Mouse (Mus musculus) CD8-positive naive resting alpha-beta T cell, adult 2 months (primary cell): ENCODE results near the gene Tbx6.
A peak's percentile ranks its signal among the peaks of the same experiment; 100 is the strongest.

Source experiments
- DNase-seq, 2 experiments: peaks; one replicate each; pipeline ENCODE4 v3.0.0; 2022; ENCODE audit warnings: low read depth in 2 of 2, low spot score in 2 of 2

Tbx6 gene

DNA sequence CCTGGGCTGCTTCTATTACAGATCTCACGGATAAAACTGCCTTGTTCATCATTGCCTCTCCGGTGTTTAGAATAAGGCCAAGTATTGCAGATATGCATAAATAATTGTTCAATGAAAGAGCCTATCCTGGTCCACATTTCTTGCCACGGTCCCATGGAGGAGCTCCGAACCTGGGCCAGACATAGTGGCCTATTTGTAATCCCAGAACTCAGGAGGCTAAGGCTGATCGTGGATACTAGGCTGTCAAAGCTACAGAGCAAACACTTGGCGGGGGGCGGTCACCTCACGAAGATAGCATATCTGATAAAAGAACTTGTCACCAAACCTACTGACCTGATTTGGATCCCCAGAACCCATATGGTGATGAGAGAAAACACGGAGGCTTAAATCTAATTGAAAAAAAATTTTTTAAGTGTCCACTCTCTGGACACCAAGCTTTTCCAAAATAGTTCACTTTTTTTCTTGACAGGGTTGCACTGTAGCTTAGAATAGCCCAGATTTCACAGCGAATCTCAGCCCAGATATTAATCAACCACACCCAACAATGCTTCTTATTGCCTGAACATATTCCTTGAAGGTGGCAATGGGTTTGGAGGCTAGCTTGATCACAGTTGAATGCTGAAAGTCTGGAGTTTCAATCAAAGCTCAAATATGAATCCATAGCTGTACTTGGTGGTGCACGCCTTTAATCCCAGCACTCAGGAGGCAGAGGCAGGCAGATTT, 11.6 kb downstream of the Tbx6 start:
- DNase-seq: no peak

DNA sequence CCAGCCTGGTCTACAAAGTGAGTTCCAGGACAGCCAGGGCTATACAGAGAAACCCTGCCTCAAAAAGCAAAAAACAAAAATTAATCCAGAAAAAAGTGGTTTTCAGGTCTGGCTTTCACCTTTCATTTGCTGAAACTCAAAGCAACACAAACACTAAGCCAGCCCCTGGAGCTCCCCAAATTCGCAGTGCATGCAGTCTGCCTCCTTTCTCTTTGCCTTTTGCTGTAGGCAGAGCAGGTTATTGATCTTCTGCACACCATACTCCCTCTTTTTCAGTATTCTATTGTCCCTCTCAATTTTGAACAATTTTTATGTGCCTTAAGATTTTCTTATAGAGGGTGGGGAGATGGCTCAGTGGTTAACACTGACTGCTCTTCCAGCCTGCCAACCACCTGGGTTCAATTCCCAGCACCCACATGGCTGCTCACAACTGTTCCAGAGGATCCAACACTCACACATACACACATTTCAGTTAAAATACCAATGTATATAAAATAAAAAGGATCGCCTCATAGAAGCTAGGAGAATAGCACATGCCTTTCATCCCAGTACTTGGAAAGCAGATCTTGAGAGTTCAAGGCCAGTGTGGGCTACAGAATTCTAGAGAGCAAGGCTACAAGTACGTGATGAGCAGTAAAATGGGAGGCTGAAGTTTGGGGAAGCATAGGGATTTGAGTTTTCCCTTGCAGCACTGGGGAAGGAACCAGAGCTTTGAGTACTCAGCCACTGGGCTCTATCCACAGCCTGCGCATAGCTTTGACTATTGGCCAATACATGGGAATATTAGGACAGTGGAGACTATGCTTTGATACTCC, 12.4 kb downstream of the Tbx6 start:
- no peak for DNase-seq

DNA sequence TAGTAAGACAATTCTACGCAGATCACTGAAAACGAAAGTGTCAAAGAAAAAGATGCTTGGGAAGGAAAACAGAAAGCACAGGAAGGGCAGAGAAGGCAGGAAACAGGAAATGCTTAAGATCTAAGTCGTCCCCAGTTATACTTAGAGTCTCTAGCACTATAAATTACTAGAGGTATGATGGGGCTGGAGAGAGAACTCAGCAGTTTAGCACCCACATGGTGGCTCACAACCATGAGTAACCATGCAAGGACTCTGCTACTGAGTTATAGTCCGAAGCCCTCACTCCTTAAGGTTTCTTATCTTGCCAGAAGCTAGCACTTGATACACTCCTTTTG, 13.0 kb downstream of the Tbx6 start:
- DNase-seq: no peak

- no peak for DNase-seq
Measured at GRCm38 (mm10) chr7:126795387-126796317, 14.4 kb downstream of the Tbx6 start.

DNA sequence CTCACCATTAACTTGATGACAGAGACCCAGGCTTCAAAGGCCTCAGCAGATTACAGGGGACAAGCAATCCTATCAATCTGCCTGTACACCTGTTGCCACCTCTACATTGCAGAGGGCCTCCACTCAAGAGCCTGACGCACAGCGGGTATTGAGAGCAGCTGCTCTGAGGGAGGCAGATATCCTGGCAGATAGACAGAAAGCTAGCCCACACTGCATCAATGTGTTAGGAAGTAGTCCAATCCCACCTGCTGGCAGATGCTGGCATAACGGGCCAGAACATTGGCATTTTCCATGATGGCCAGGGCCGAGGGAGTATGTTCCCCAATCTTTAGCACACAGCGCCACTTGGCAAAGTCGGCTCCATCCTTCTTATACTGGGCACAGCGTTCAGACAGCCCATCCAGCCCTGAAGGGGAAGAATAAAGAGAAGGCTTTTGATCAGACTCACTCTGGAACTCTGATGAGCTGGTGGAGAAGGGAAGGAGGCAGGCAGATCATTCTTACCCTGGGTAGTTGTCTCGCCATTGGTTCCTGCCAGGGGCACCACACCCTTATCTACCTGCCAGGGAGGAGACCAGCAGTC, 15.2 kb downstream of the Tbx6 start:
- DNase-seq: peak in 1 of 2 experiments; percentile 44

DNA sequence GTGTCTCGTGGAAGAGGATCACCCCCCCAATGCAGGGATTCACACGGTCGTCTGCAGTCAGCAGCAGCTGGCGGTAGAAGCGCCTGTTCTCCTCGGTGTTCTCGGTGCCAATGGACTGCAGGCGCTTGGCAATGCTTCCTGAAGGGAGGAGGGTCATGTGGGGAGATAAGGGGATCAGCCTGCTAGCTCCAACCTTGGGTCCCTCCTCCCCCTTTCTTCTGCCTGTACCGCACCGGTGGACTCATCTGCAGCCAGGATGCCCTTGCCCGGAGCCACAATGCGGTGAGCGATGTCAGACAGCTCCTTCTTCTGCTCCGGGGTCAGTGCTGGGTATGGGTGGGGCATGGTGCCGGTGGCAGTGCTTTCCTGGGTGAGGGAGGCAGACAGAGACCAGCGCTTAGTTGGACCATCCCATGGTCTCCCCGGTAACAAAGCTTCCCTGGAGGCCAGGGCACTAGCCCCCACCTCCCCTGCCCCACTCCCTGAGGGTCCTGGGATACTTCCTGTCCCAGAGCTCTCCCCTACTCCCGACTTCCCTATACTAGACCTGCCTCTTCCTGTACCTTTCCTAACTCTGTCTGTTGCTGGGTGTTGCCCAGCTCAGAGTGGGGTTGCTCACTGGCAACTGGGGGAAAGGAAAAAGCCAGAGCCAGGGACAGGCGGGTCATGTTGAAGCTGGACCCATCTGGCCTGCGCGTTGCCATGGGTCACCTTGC, 16.3 kb downstream of the Tbx6 start, which contains the start of gene Fam57b:
Gene Fam57b, plus strand, starts transcription at position 258 of the 716 bp plus-strand sequence.
- no peak for DNase-seq

DNA sequence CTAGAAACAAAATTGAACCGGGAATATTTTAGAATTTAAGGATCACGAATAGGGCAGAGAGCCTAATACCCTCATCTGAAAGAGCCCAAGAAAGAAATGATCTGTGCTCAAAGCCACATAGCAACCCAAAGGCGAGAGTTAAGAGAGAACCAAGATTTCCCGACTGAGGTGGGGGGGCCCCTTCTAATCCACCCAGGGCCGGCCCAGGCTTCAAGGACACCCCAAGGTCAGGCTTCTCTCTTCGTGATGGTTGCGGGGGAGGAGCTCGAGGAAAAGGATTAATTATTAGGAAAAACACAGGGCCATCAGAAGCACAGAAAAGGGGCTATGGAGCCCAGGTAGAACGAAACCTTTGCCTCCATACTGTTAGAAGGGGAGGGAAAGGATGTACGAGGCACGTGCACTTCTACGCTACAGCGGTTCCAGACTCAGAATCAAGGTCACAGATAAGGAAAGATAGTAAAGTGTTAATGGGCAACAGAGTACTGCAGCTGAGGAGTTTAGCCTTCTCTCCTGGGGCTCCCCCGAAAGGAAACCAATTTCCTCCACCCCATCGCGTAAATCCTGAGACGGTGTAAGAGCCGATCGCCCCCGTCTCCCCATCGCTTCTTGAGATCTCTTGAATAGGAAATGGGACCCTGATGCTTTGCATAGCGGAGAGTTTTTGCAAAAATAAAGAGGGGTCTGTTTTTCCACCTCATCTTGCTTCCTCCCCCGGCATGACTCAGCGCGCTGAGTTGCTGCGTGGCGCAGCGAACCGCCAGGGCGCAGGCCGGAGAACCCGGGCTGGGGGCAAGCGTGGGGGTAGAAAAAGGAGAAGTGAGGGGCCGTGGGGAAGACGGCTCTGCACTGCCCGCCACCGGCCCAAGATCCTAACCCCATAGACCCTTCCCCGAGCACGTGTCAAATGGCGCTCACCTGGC, 17.1 kb downstream of the Tbx6 start:
- DNase-seq: peak in 1 of 2 experiments; percentile 31

GRCm38 (mm10) chr7:126799050-126799467, 17.8 kb downstream of the Tbx6 start:
- peak; percentile 92 to 94 for DNase-seq

GRCm38 (mm10) chr7:126799468-126800268, 18.4 kb downstream of the Tbx6 start:
- DNase-seq: no peak

GRCm38 (mm10) chr7:126800269-126801056, 19.2 kb downstream of the Tbx6 start:
- no peak for DNase-seq

DNA sequence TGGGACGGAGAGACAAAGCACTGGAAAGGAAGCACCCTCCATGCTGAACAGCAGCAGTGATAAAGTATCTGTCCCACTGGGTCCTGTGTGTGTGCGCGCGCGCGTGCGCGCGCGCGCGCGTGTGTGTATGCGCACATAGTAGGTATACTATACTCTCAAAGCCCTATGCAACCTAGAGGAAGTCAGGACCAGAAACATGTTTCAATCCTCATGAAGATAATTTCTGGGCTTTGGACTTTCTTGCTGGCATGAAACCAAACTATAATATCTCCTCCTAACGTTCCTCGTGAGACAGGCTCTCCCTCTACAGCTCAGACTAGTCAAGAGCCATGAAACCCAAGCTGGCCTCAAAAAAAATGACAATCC, 19.8 kb downstream of the Tbx6 start:
- DNase-seq: no peak

DNA sequence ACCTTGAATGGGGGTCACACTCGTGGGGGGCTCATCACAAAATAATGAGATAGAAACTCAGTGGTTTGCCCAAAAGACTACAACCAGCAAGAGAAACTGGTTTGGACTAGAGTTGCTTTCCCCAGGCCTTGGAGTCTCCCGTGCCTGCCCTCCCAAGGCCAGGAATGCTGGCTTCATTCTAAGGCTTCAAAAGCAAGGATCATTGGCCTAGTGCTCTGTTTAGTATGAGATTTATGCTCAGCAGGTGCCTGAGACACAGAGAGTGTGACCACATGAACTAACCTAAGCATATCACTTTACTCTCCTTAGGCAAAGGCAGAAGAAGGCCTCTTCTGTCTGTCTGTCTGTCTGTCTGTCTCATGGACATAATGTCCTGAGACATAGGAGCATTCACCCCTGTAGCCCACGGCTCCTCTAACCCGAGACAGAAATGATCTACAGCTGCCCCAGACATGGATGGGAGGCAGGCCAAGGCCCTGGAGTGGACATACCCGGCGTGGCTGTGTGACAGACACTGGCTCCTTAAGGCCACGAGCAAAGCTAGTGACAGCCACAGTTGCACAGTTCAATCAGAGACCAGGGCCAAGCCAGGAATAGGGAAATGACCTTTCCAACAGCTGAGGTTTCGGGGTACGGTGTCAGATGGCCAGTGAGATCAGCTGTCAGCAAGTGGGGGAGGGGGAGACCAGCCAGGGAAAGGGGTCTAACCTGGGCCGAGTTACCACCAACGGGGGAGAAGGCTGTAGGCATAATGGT, 21.0 kb downstream of the Tbx6 start:
- no peak for DNase-seq

- DNase-seq: no peak
Measured at GRCm38 (mm10) chr7:126803181-126803580, 21.9 kb downstream of the Tbx6 start.

- DNase-seq: no peak
Measured at GRCm38 (mm10) chr7:126803751-126804150, 22.5 kb downstream of the Tbx6 start.

GRCm38 (mm10) chr7:126806956-126807355, 25.7 kb downstream of the Tbx6 start:
- DNase-seq: no peak

GRCm38 (mm10) chr7:126807405-126807804, 26.1 kb downstream of the Tbx6 start:
- no peak for DNase-seq
